Mouse (Mus musculus) spleen, postnatal 4 days (tissue): ENCODE results near the gene BC049715.
A peak's percentile ranks its signal among the peaks of the same experiment; 100 is the strongest.
"Not testable (repeated sequence)": the region's sequence is repeated elsewhere in the genome, so short reads cannot be mapped to it uniquely, and the experiment has no call there.

ENCODE experiments used
- DNase-seq, 2 experiments: peaks; one replicate each; pipeline ENCODE4 v3.0.0; 2022; ENCODE audit warnings: low spot score in 2 of 2

Gene BC049715

GRCm38 (mm10) chr6:136850267-136850666, 22.8 kb downstream of the BC049715 start:
- no peak for DNase-seq

- DNase-seq = no peak
Observed at GRCm38 (mm10) chr6:136852348-136852747, 24.9 kb downstream of the BC049715 start.

GRCm38 (mm10) chr6:136852762-136853161, 25.3 kb downstream of the BC049715 start:
- DNase-seq = no peak

GRCm38 (mm10) chr6:136854361-136854781, 26.9 kb downstream of the BC049715 start:
- DNase-seq = no peak

- DNase-seq = no peak
Observed at GRCm38 (mm10) chr6:136855183-136855582, 27.8 kb downstream of the BC049715 start.

GRCm38 (mm10) chr6:136856071-136856636, 28.7 kb downstream of the BC049715 start:
- DNase-seq = peak in 1 of 2 experiments; percentile 64

- DNase-seq = peak; percentile 82 to 86
Observed at GRCm38 (mm10) chr6:136857186-136857872, 29.9 kb downstream of the BC049715 start, which contains the start of gene Art4. Art4 (minus strand) TSS chr6:136857733.

GRCm38 (mm10) chr6:136857873-136858260, 30.4 kb downstream of the BC049715 start:
- no peak for DNase-seq

GRCm38 (mm10) chr6:136858420-136858819, 31.0 kb downstream of the BC049715 start:
- peak in 1 of 2 experiments; percentile 74 for DNase-seq

- no peak for DNase-seq
Observed at GRCm38 (mm10) chr6:136861020-136861419, 33.6 kb downstream of the BC049715 start.

- DNase-seq = no peak
Observed at GRCm38 (mm10) chr6:136865360-136865759, 37.9 kb downstream of the BC049715 start.

- DNase-seq = no peak
Observed at GRCm38 (mm10) chr6:136866150-136866549, 38.7 kb downstream of the BC049715 start.

GRCm38 (mm10) chr6:136868921-136869320, 41.5 kb downstream of the BC049715 start:
- no peak for DNase-seq

GRCm38 (mm10) chr6:136874599-136874998, 47.2 kb downstream of the BC049715 start:
- DNase-seq = no peak

- DNase-seq = no peak
Observed at GRCm38 (mm10) chr6:136875670-136876069, 48.2 kb downstream of the BC049715 start, which contains the start of gene Mgp. Mgp (minus strand) TSS chr6:136875823.

- DNase-seq = no peak
Observed at GRCm38 (mm10) chr6:136881678-136882077, 54.3 kb downstream of the BC049715 start.

- DNase-seq = no peak
Observed at GRCm38 (mm10) chr6:136883431-136883915, 56.0 kb downstream of the BC049715 start.

GRCm38 (mm10) chr6:136883961-136884360, 56.5 kb downstream of the BC049715 start:
- DNase-seq = no peak

GRCm38 (mm10) chr6:136884766-136885165, 57.3 kb downstream of the BC049715 start:
- not testable (repeated sequence) for DNase-seq

- DNase-seq = no peak
Observed at GRCm38 (mm10) chr6:136887854-136888253, 60.4 kb downstream of the BC049715 start.

GRCm38 (mm10) chr6:136889067-136889466, 61.6 kb downstream of the BC049715 start:
- no peak for DNase-seq

- no peak for DNase-seq
Observed at GRCm38 (mm10) chr6:136889554-136889953, 62.1 kb downstream of the BC049715 start.
